Mouse (Mus musculus) neutrophil, adult 5-6 weeks (primary cell): ENCODE data around the gene Cd200r1. TPM values are rescaled to one million over a fixed set of nuclear protein-coding genes. Genes with fewer than 3 reads are reported as not detected.
"Not testable (repeated sequence)": the region's sequence is repeated elsewhere in the genome, so short reads cannot be mapped to it uniquely, and the experiment has no call there.

Experiments
- ATAC-seq: fragments of 151-379, 151-347 bp; 2 replicates; pipeline ENCODE4 v1.8.0; 2017; ENCODE audit warnings: mild to moderate bottlenecking, moderate TSS enrichment; ENCODE audit not compliant: insufficient number of reproducible peaks, poor library complexity, low FRiP score, severe bottlenecking; ENCODE audit errors: extremely low read depth
- total RNA-seq: library from RNA; stranded (forward); fragments of 200-1000 nt; gene quantifications from 2 replicates; pipeline ENCODE4 v1.2.3, GENCODE M21; 2017

Cd200r1 gene
- total RNA-seq, 1 experiment from 2014 or later, result 10.9 TPM

DNA sequence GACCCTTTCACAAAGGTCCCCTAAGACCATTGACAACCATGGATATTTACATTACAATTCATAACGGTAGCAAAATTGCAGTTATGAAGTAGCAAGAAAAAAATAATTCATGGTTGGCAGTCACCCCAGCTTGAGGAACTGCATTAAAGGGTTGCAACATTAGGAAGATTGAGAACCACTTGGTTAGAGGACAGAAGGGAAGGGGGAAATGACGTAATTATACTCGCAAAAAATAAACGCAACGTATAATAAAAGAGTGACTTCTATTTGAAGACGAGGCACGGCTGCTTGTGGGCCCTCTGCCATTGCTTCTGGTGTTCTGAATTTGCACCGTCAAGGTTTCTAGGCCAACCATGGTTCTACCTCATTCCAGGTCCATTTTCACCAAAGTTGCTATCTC lies 7.8 kb upstream of the Cd200r1 start:
- no peak for ATAC-seq

DNA sequence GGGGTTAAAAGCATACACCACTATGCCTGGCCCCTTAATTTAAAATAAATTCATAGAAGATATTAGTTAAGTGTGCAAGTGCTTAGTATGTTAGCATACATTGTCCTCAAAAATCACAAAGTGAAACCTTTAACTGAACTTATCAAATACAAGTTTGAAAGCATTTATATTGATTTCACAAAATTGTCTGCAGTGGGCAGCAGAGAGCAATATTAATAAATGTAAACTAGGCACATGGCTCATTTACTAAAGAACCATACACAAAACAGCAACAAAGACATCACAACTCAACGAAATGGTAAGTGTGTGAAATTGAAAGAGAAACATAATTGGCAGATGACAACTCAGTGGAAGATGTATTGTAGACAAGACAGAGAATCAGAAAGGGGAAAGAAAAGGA lies 3.7 kb upstream of the Cd200r1 start:
- ATAC-seq, result no peak

GRCm38 (mm10) chr16:44766320-44766892 lies 870 bp downstream of the Cd200r1 start:
- no peak for ATAC-seq

- ATAC-seq, result no peak
Measured at GRCm38 (mm10) chr16:44767506-44767905, 2.0 kb downstream of the Cd200r1 start.

GRCm38 (mm10) chr16:44767967-44768366 lies 2.4 kb downstream of the Cd200r1 start:
- ATAC-seq, result peak; percentile 77

DNA sequence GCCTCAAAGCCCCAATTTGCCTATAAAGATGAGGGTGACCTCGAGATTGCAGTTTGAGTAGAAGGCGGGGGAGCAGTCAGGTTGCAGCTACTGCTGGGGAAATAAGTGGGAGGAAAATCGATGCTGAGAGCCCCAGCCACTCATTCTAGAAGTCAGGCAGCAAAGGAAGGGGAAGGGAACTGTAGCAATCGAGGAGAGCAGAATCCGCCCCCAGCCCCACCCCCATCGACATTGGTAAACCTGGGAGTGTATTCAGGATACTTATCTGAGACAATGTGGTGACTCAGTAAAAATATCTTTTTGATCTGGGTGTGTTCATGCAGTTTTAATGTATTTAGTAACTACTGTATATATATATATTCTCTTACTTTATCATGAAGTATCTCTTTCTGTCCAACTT lies 7.0 kb downstream of the Cd200r1 start:
- no peak for ATAC-seq

GRCm38 (mm10) chr16:44773673-44774072 lies 8.1 kb downstream of the Cd200r1 start:
- no peak for ATAC-seq

GRCm38 (mm10) chr16:44774201-44774600 lies 8.7 kb downstream of the Cd200r1 start:
- ATAC-seq, result no peak

- peak; percentile 66; the same call in 1 of the 2 replicates for ATAC-seq
Measured at GRCm38 (mm10) chr16:44778538-44779147, 13.1 kb downstream of the Cd200r1 start.

- ATAC-seq, result no peak
Measured at GRCm38 (mm10) chr16:44779494-44779893, 14.0 kb downstream of the Cd200r1 start.

- ATAC-seq, result no peak
Measured at GRCm38 (mm10) chr16:44780751-44781150, 15.2 kb downstream of the Cd200r1 start.

- ATAC-seq, result no peak
Measured at GRCm38 (mm10) chr16:44786934-44787333, 21.4 kb downstream of the Cd200r1 start.

- ATAC-seq, result no peak
Measured at GRCm38 (mm10) chr16:44794416-44794815, 28.9 kb downstream of the Cd200r1 start.

DNA sequence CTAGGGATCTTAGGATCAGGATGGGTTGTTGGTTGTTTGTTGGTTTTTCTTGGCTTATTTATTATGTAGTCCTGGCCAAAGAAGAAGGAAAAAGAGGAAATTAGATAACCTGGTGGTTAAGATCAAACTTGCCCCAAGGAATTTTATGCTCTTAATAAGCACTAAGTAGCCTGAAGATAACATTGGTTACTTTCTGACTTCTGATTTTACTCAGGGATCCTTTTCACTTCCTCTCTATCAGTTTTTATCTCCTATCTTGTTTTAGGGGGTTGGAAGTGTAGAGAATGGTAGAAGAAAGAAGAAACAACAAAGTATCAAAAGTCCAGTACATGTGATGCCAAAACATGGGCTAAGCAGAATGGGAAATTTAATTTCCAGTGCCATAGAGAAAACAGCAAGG lies 40.4 kb downstream of the Cd200r1 start:
- no peak for ATAC-seq

GRCm38 (mm10) chr16:44810223-44810622 lies 44.7 kb downstream of the Cd200r1 start:
- not testable (repeated sequence) for ATAC-seq

- no peak for ATAC-seq
Measured at GRCm38 (mm10) chr16:44811544-44811943, 46.0 kb downstream of the Cd200r1 start, which contains the start of gene Cd200r4. Cd200r4 (plus strand) TSS chr16:44811733.

GRCm38 (mm10) chr16:44812468-44813065 lies 47.0 kb downstream of the Cd200r1 start:
- no peak for ATAC-seq

DNA sequence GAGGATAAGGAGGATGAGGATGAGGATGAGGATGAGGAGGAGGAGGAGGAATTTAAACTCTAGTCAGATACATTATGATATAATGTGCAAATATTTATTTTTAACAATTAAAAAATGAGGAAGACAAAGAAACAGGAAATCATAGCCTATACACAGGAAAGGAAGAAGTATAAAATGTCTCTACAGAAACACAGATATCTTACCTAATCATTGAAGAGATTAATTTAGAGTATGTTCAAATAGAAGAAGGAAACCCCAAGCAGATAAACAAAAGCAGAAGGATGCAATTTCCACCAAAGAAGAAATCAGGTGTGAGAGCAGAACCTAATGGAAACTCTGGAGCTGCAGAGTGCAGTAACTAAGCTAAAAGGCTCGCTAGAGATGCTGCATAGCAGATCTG lies 52.5 kb downstream of the Cd200r1 start:
- ATAC-seq, result no peak

GRCm38 (mm10) chr16:44820545-44820944 lies 55.0 kb downstream of the Cd200r1 start:
- ATAC-seq, result no peak

- no peak for ATAC-seq
Measured at GRCm38 (mm10) chr16:44832286-44832685, 66.8 kb downstream of the Cd200r1 start.
